Mouse (Mus musculus) small intestine, adult 10 weeks (tissue): Measurements from ENCODE around the gene Ly6f. TPM values are rescaled to one million over a fixed set of nuclear protein-coding genes. Genes with fewer than 3 reads are reported as not detected.

Source experiments
- polyA plus RNA-seq: library from polyadenylated mRNA; stranded (reverse); fragments of 350-450 nt; fragmentation: Illumina TruSeq; extraction: RNeasy Lipid Tissue Mini Kit (QIAGEN cat#74804); gene quantifications from one replicate; pipeline ENCODE4 v1.2.3, GENCODE M21; 2014; ENCODE audit warnings: low replicate concordance

Gene Ly6f
- polyA plus RNA-seq, result not detected

GRCm38 (mm10) chr15:75268121-75268520 is at the start of gene Ly6f:
Gene Ly6f, plus strand, starts transcription at chr15:75268421.

Other genes with a start within 250 kb of the Ly6f start
- gene Ly6c1, start 219.6 kb upstream of the Ly6f start, polyA plus RNA-seq, result 16.7 TPM
- 9.5 TPM for gene Ly6c2, start 156.5 kb upstream of the Ly6f start, polyA plus RNA-seq
- gene Ly6g, start 113.2 kb upstream of the Ly6f start, polyA plus RNA-seq, result not detected
- gene BC025446, start 52.0 kb upstream of the Ly6f start, polyA plus RNA-seq, result 114 TPM